Mouse (Mus musculus) spleen, adult 18-20 months (tissue): Measurements from ENCODE around the gene Alkbh7.

Source experiments
- DNase-seq, 2 experiments: peaks; one replicate each; pipeline ENCODE4 v3.0.0; 2022; ENCODE audit warnings: mixed read lengths in 2 of 2

Gene Alkbh7

GRCm38 (mm10) chr17:56997029-56997667 lies at the start of gene Alkbh7:
Gene Alkbh7, plus strand, starts transcription at chr17:56997339.
- peak; percentile 87 to 94 for DNase-seq

- DNase-seq = peak; percentile 24 to 69
Observed at GRCm38 (mm10) chr17:56950915-56951314, 46.2 kb upstream of the Alkbh7 start.

- DNase-seq = no peak
Observed at GRCm38 (mm10) chr17:56952639-56953038, 44.5 kb upstream of the Alkbh7 start.

- DNase-seq = no peak
Observed at GRCm38 (mm10) chr17:56954871-56955270, 42.3 kb upstream of the Alkbh7 start.

- peak; percentile 64 to 68 for DNase-seq
Observed at GRCm38 (mm10) chr17:56957763-56958429, 39.2 kb upstream of the Alkbh7 start.

GRCm38 (mm10) chr17:56958667-56959066 lies 38.5 kb upstream of the Alkbh7 start:
- no peak for DNase-seq

GRCm38 (mm10) chr17:56961880-56962279 lies 35.3 kb upstream of the Alkbh7 start:
- no peak for DNase-seq

GRCm38 (mm10) chr17:56962642-56963405 lies 34.3 kb upstream of the Alkbh7 start:
- DNase-seq = no peak

GRCm38 (mm10) chr17:56963646-56964045 lies 33.5 kb upstream of the Alkbh7 start:
- no peak for DNase-seq

- DNase-seq = no peak
Observed at GRCm38 (mm10) chr17:56969321-56969720, 27.8 kb upstream of the Alkbh7 start.

- no peak for DNase-seq
Observed at GRCm38 (mm10) chr17:56970081-56970480, 27.1 kb upstream of the Alkbh7 start.

- DNase-seq = no peak
Observed at GRCm38 (mm10) chr17:56973956-56974707, 23.0 kb upstream of the Alkbh7 start.

- DNase-seq = no peak
Observed at GRCm38 (mm10) chr17:56974708-56975240, 22.4 kb upstream of the Alkbh7 start.

- no peak for DNase-seq
Observed at GRCm38 (mm10) chr17:56975391-56975790, 21.7 kb upstream of the Alkbh7 start.

- no peak for DNase-seq
Observed at GRCm38 (mm10) chr17:56976531-56977390, 20.4 kb upstream of the Alkbh7 start.

GRCm38 (mm10) chr17:56979524-56979923 lies 17.6 kb upstream of the Alkbh7 start:
- no peak for DNase-seq

GRCm38 (mm10) chr17:56981049-56981448 lies 16.1 kb upstream of the Alkbh7 start:
- no peak for DNase-seq

- DNase-seq = no peak
Observed at GRCm38 (mm10) chr17:56982013-56982412, 15.1 kb upstream of the Alkbh7 start, which contains the start of gene Acer1. Gene Acer1, minus strand, starts transcription at chr17:56982126.

GRCm38 (mm10) chr17:56984886-56985285 lies 12.3 kb upstream of the Alkbh7 start:
- DNase-seq = no peak

GRCm38 (mm10) chr17:56985656-56986055 lies 11.5 kb upstream of the Alkbh7 start:
- DNase-seq = no peak

GRCm38 (mm10) chr17:56986105-56986805 lies 10.9 kb upstream of the Alkbh7 start:
- no peak for DNase-seq
